1 mouse cellular context compared by ENCODE assay signal in the genomic region with DNA sequence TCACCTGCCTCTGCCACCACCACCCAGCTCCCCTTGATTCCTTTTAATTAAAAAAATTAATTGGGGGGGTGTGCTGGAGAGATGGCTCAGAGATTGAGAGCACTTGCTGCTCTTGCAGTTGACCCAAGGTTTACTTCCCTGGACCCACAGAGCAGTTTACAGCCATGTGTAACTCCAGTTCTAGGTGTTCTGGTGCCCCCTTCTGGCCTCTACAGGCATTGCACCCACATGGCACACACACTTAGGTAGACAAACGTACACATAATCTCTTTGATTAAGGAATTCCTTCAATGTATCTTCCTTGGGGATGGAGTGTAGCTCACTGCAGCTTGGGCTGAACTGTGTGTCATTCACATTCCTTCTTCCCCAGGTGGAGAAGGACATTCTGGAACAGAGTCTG.
TF ChIP-seq lines count a peak whose summit lies in the region.

No protein-coding gene starts in this region.

TF ChIP-seq in ES-E14, 5 proteins besides CTCF, POLR2A, EP300 and RAD21:
- no peak for TF ChIP-seq HCFC1 (IDR thresholded peaks at IDR 0.05; ENCODE audit: borderline replicate concordance, insufficient read depth, low read length)
- TF ChIP-seq MAFK (IDR thresholded peaks at IDR 0.05; ENCODE audit: insufficient read depth, low read depth, low read length) = no peak
- TF ChIP-seq ZC3H11A (IDR thresholded peaks at IDR 0.05; ENCODE audit: borderline replicate concordance, low read depth, low read length) = no peak
- no peak for TF ChIP-seq CHD2 (IDR thresholded peaks at IDR 0.05; ENCODE audit: low read depth, low read length)
- TF ChIP-seq ZNF384 (IDR thresholded peaks at IDR 0.05; ENCODE audit: low read depth, low read length) = no peak
